Mouse (Mus musculus): ENCODE measurements at regions not wholly inside any gene's neighbourhood (a gene's known extent, or its start where the extent isn't known, plus 50 kb on each side); places are given as distances from the start of the nearest gene placed in this dataset.

GRCm38 (mm10) chr12:29232492-29233447, 295.4 kb upstream of the Myt1l start:
- Histone ChIP-seq H3K27ac (no peak overlapping the region), H3K36me3 (no peaks in the 10 kb centered on the region), H3K9ac (no peak overlapping the region), H3K4me1 (peaks cover 11% of the 10 kb centered on the region), H3K4me2 (replicated peaks) (peak overlapping the region; percentile 37), H3K27me3 (replicated peaks) (no peaks in the 10 kb centered on the region), H3K4me3 (no peak overlapping the region), H3K9me3 (no peaks in the 10 kb centered on the region)
- WGBS = 30% methylated on average over 16 of the region's 16 CpGs
- no peak for ATAC-seq (ENCODE audit: low FRiP score, low read depth)

- Histone ChIP-seq H3K4me1 (peaks cover 22% of the 10 kb centered on the region), H3K4me2 (replicated peaks) (no peak overlapping the region), H3K9me3 (no peaks in the 10 kb centered on the region), H3K27ac (no peak overlapping the region), H3K9ac (no peak overlapping the region), H3K4me3 (no peak overlapping the region), H3K27me3 (replicated peaks) (no peaks in the 10 kb centered on the region), H3K36me3 (no peaks in the 10 kb centered on the region)
- 89% methylated on average over 2 of the region's 2 CpGs for WGBS
- no peak for ATAC-seq (ENCODE audit: low FRiP score, low read depth)
Measured at GRCm38 (mm10) chr12:29236496-29236895, 291.7 kb upstream of the Myt1l start.

- H3K4me3 ChIP-seq = no peak overlapping the region
- no peak overlapping the region for H3K27ac ChIP-seq
- H3K4me1 ChIP-seq = peaks cover 21% of the 10 kb centered on the region
- no peak overlapping the region for H3K9ac ChIP-seq
- H3K27me3 ChIP-seq (replicated peaks) = no peaks in the 10 kb centered on the region
- H3K9me3 ChIP-seq = no peaks in the 10 kb centered on the region
- ATAC-seq (ENCODE audit: low FRiP score, low read depth) = no peak
- no peaks in the 10 kb centered on the region for H3K36me3 ChIP-seq
- no peak overlapping the region for H3K4me2 ChIP-seq (replicated peaks)
- 54% methylated on average over 5 of the region's 5 CpGs for WGBS
Measured at GRCm38 (mm10) chr12:29237516-29237915, 290.7 kb upstream of the Myt1l start.

GRCm38 (mm10) chr12:29239482-29239881, 288.7 kb upstream of the Myt1l start:
- Histone ChIP-seq H3K9ac (no peak overlapping the region), H3K4me1 (peaks cover 27% of the 10 kb centered on the region; the same call in 1 of the 2 replicates), H3K27ac (no peak overlapping the region), H3K4me3 (no peak overlapping the region), H3K27me3 (replicated peaks) (no peaks in the 10 kb centered on the region), H3K4me2 (replicated peaks) (no peak overlapping the region), H3K36me3 (no peaks in the 10 kb centered on the region), H3K9me3 (no peaks in the 10 kb centered on the region)
- 62% methylated on average over 3 of the region's 3 CpGs for WGBS
- 0 out of 2 replicates have a peak, but pooled peaks have one; percentile 8 for ATAC-seq (ENCODE audit: low FRiP score, low read depth)

- ATAC-seq (ENCODE audit: low FRiP score, low read depth) = no peak
Measured at GRCm38 (mm10) chr12:29239975-29240374, 288.2 kb upstream of the Myt1l start.

GRCm38 (mm10) chr12:29243087-29243486, 285.1 kb upstream of the Myt1l start:
- H3K4me2 ChIP-seq (replicated peaks) = no peak overlapping the region
- H3K36me3 ChIP-seq = no peaks in the 10 kb centered on the region
- no peaks in the 10 kb centered on the region for H3K9me3 ChIP-seq
- WGBS = 60% methylated on average over 5 of the region's 5 CpGs
- H3K4me1 ChIP-seq = peaks cover 41% of the 10 kb centered on the region
- no peak overlapping the region for H3K4me3 ChIP-seq
- ATAC-seq (ENCODE audit: low FRiP score, low read depth) = peak; percentile 39
- H3K9ac ChIP-seq = no peak overlapping the region
- H3K27ac ChIP-seq = no peak overlapping the region
- H3K27me3 ChIP-seq (replicated peaks) = no peaks in the 10 kb centered on the region; the same call in 1 of the 2 replicates

More at GRCm38 (mm10) chr12:29239975-29240374, 288.2 kb upstream of the Myt1l start:
- WGBS = 42% methylated on average over 5 of the region's 5 CpGs
- Histone ChIP-seq H3K9ac (no peak overlapping the region), H3K4me3 (no peak overlapping the region), H3K36me3 (no peaks in the 10 kb centered on the region), H3K4me1 (peaks cover 27% of the 10 kb centered on the region; the same call in 1 of the 2 replicates), H3K27ac (no peak overlapping the region), H3K4me2 (replicated peaks) (no peak overlapping the region), H3K27me3 (replicated peaks) (no peaks in the 10 kb centered on the region; the same call in 1 of the 2 replicates), H3K9me3 (no peaks in the 10 kb centered on the region)

GRCm38 (mm10) chr12:29246041-29246440, 282.1 kb upstream of the Myt1l start:
- H3K27me3 ChIP-seq (replicated peaks) = no peaks in the 10 kb centered on the region; the same call in 1 of the 2 replicates
- peaks cover 30% of the 10 kb centered on the region for H3K4me1 ChIP-seq
- no peaks in the 10 kb centered on the region for H3K36me3 ChIP-seq
- no peak for ATAC-seq (ENCODE audit: low FRiP score, low read depth)
- H3K9me3 ChIP-seq = no peaks in the 10 kb centered on the region
- 33% methylated on average over 3 of the region's 3 CpGs for WGBS
- no peak overlapping the region for H3K9ac ChIP-seq
- H3K27ac ChIP-seq = no peak overlapping the region
- H3K4me3 ChIP-seq = no peak overlapping the region
- H3K4me2 ChIP-seq (replicated peaks) = no peak overlapping the region

GRCm38 (mm10) chr12:29247356-29247755, 280.8 kb upstream of the Myt1l start:
- Histone ChIP-seq H3K9me3 (no peaks in the 10 kb centered on the region), H3K36me3 (no peaks in the 10 kb centered on the region), H3K4me2 (replicated peaks) (no peak overlapping the region), H3K27ac (no peak overlapping the region), H3K9ac (no peak overlapping the region), H3K4me1 (peaks cover 30% of the 10 kb centered on the region), H3K27me3 (replicated peaks) (no peaks in the 10 kb centered on the region; the same call in 1 of the 2 replicates), H3K4me3 (no peak overlapping the region)
- 57% methylated on average over 5 of the region's 5 CpGs for WGBS
- ATAC-seq (ENCODE audit: low FRiP score, low read depth) = no peak

- Histone ChIP-seq H3K4me1 (peaks cover 20% of the 10 kb centered on the region), H3K36me3 (no peaks in the 10 kb centered on the region), H3K27me3 (replicated peaks) (no peaks in the 10 kb centered on the region; the same call in 1 of the 2 replicates), H3K4me2 (replicated peaks) (no peak overlapping the region), H3K27ac (no peak overlapping the region), H3K9me3 (no peaks in the 10 kb centered on the region), H3K9ac (no peak overlapping the region), H3K4me3 (no peak overlapping the region)
- WGBS = 85% methylated on average over 10 of the region's 10 CpGs
- no peak for ATAC-seq (ENCODE audit: low FRiP score, low read depth)
Measured at GRCm38 (mm10) chr12:29248459-29248858, 279.7 kb upstream of the Myt1l start.

- no peak overlapping the region for H3K27ac ChIP-seq
- H3K9me3 ChIP-seq = no peaks in the 10 kb centered on the region
- no peak for ATAC-seq (ENCODE audit: low FRiP score, low read depth)
- H3K4me2 ChIP-seq (replicated peaks) = no peak overlapping the region
- peaks cover 25% of the 10 kb centered on the region for H3K4me1 ChIP-seq
- H3K4me3 ChIP-seq = no peak overlapping the region
- no peak overlapping the region for H3K9ac ChIP-seq
- H3K27me3 ChIP-seq (replicated peaks) = no peaks in the 10 kb centered on the region
- H3K36me3 ChIP-seq = no peaks in the 10 kb centered on the region
- WGBS = 93% methylated on average over 4 of the region's 4 CpGs
Measured at GRCm38 (mm10) chr12:29256103-29256502, 272.1 kb upstream of the Myt1l start.

GRCm38 (mm10) chr12:29257011-29257734, 271.0 kb upstream of the Myt1l start:
- 0 out of 2 replicates have a peak overlapping the region, but pooled peaks have one; percentile 25 for H3K4me2 ChIP-seq (replicated peaks)
- H3K36me3 ChIP-seq = no peaks in the 10 kb centered on the region
- WGBS = 13% methylated on average over 7 of the region's 7 CpGs
- peak; percentile 59 for ATAC-seq (ENCODE audit: low FRiP score, low read depth)
- H3K4me1 ChIP-seq = peaks cover 25% of the 10 kb centered on the region
- no peak overlapping the region for H3K9ac ChIP-seq
- no peaks in the 10 kb centered on the region for H3K9me3 ChIP-seq
- no peaks in the 10 kb centered on the region for H3K27me3 ChIP-seq (replicated peaks)
- peak overlapping the region; percentile 50 for H3K27ac ChIP-seq
- H3K4me3 ChIP-seq = no peak overlapping the region
